Mouse (Mus musculus) limb, embryonic 14.5 days (tissue): ENCODE results near the gene Aldh1l2. TPM values are rescaled to one million over a fixed set of nuclear protein-coding genes. Genes with fewer than 3 reads are reported as not detected.
A peak's percentile ranks its signal among the peaks of the same experiment; 100 is the strongest.
"Not testable (repeated sequence)": the region's sequence is repeated elsewhere in the genome, so short reads cannot be mapped to it uniquely, and the experiment has no call there.

Experiments used
- ATAC-seq: fragments of 200-750 bp; cut with Nextera tagmentation; 2 replicates; pipeline ENCODE4 v1.8.0; 2017; ENCODE audit warnings: low read depth, moderate number of reproducible peaks, moderate TSS enrichment; ENCODE audit not compliant: low FRiP score
- DNase-seq: peaks from one replicate; pipeline ENCODE4 v3.0.0-alpha.2; 2015; ENCODE audit warnings: low spot score
- H3K27ac ChIP-seq: fragments of 300-500 bp; sonication (generic); replicated peaks from 2 replicates; pipeline ENCODE4 v1.5.1; 2014; ENCODE audit warnings: low read depth, mild to moderate bottlenecking, low read length, moderate library complexity, mixed read lengths
- H3K27me3 ChIP-seq: fragments of 300-500 bp; sonication (generic); 2 replicates; pipeline ENCODE4 v1.6.1; 2014; ENCODE audit warnings: low read length, mixed read lengths; ENCODE audit not compliant: control insufficient read depth, insufficient read depth
- H3K36me3 ChIP-seq: fragments of 300-500 bp; sonication (generic); 2 replicates; pipeline ENCODE4 v1.6.1; 2014; ENCODE audit warnings: mild to moderate bottlenecking, low read length, moderate library complexity, mixed read lengths; ENCODE audit not compliant: control insufficient read depth, insufficient read depth
- H3K4me1 ChIP-seq: fragments of 300-500 bp; sonication (generic); 2 replicates; pipeline ENCODE4 v1.6.1; 2014; ENCODE audit warnings: antibody characterized with exemption, low read length, mixed read lengths; ENCODE audit not compliant: control insufficient read depth, insufficient read depth
- H3K4me2 ChIP-seq: fragments of 300-500 bp; sonication (generic); replicated peaks from 2 replicates; pipeline ENCODE4 v1.6.1; 2014; ENCODE audit warnings: low read depth, mild to moderate bottlenecking, low read length, moderate library complexity; ENCODE audit not compliant: severe bottlenecking
- H3K4me3 ChIP-seq: fragments of 300-500 bp; sonication (generic); replicated peaks from 2 replicates; pipeline ENCODE4 v1.5.1; 2014; ENCODE audit warnings: low read length
- H3K9ac ChIP-seq: fragments of 300-500 bp; sonication (generic); 2 replicates; pipeline ENCODE4 v1.6.1; 2014; ENCODE audit warnings: mild to moderate bottlenecking, low read depth, low read length, moderate library complexity; ENCODE audit not compliant: severe bottlenecking
- H3K9me3 ChIP-seq: fragments of 300-500 bp; sonication (generic); 2 replicates; pipeline ENCODE4 v1.6.1; 2016; ENCODE audit warnings: low read length; ENCODE audit not compliant: control insufficient read depth
- POLR2A ChIP-seq: fragments of 200-500 bp; IDR thresholded peaks from 2 replicates; pipeline ENCODE4 v1.8.0; 2012; ENCODE audit warnings: inconsistent platforms, mild to moderate bottlenecking, moderate library complexity, borderline replicate concordance; ENCODE audit not compliant: insufficient read depth, insufficient read length; ENCODE audit errors: extremely low read depth
- WGBS: fragments of 180-500 bp; shearing (Covaris S2); extraction: QIAGEN DNeasy Blood & Tissue Kit; methylation state at CpG from one replicate; pipeline ENCODE4 v1.1.7; 2014; 5-methylcytosine and 5-hydroxymethylcytosine counted together
- polyA plus RNA-seq, 2 experiments: library from polyadenylated mRNA; depleted of rRNA in 1 of 2; stranded (reverse) in 1 of 2; unstranded in 1 of 2; fragments of >200 nt; fragmentation: Nextera tagmentation in 1 of 2; extraction: Ambion mirVana in 1 of 2; gene quantifications; 2 replicates each; pipeline versions ENCODE4 v1.2.1 to v1.2.3; 2012 to 2014

The Aldh1l2 gene
- polyA plus RNA-seq, 2 experiments = 5.5 to 6.2 TPM

DNA sequence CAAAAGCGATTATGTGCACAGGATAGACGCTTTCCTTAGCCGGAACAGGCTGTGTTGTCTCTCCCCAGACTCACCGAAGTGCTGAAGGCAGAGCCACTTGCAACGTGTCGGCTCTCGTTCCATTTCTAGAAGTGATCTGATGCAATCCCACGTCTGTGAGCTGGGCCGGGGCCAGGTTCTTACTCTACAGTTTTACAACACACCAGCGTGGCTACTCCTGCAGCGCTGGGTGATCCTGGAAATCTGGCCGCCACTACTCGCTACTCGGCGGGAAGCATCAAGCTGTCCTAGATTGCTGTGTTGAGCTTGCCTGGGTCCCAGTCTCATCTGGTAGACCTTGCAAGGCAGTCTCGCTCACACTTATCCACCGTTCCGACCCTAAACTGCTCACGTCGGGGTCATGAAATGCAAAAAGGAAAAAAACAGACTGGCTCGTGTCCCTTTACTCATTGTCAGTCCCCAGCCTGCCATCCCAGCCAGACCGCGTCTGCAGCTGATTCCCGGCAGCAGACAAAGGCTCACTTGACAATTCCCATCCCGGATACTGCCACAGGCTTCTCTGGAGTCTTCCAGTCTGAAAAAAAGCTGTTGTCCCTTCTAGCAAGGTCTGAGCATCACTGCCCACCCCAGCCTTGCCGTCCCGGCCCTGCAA lies 556 bp downstream of the Aldh1l2 start:
- ATAC-seq (peak; percentile 58), DNase-seq (peak; percentile 61)
- 3% methylated on average over 27 of the region's 27 CpGs for WGBS
- H3K9me3 ChIP-seq = no peaks in the 10 kb centered on the region
- no peak for TF ChIP-seq POLR2A
- H3K27me3 ChIP-seq = 0 out of 2 replicates have a peak, but pooled peaks cover 4% of the 10 kb centered on the region
- peak overlapping the region; percentile 46 for H3K4me3 ChIP-seq
- peak overlapping the region; percentile 75 for H3K4me2 ChIP-seq
- no peaks in the 10 kb centered on the region for H3K36me3 ChIP-seq
- no peak overlapping the region for H3K27ac ChIP-seq
- H3K4me1 ChIP-seq = no peaks in the 10 kb centered on the region
- H3K9ac ChIP-seq = peak overlapping the region; percentile 52

DNA sequence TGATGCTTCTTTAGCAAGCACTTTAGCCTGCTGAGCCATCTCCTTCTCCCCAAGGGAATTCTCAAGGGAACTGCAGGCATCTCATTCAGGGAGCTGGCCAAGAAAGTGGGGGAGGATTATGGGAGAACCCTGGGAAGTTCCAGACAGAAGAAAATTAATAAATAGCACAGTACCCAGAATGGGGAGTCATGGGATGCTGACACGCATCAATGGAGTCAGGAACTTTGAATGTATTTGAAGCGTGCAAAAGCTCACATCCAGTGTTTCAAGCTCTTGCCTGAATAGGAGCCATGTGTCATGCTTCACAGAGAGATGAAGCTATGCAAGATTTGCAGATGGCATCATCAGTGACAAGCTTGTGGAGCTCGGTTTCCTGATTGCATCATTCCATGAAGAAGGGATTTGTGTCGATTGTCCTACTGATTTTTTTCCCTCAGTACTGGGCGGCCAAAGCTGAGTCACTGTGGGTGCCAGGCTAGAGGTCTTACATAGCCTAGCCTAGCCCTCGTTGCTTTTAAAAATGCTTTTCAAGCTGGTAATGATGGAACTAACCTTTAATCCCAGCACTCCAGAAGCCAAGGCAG lies 3.5 kb downstream of the Aldh1l2 start:
- no peak for ATAC-seq
- Histone ChIP-seq H3K9ac (no peak overlapping the region), H3K27ac (no peak overlapping the region), H3K9me3 (no peaks in the 10 kb centered on the region), H3K36me3 (no peaks in the 10 kb centered on the region), H3K4me1 (no peaks in the 10 kb centered on the region), H3K4me2 (no peak overlapping the region), H3K27me3 (0 out of 2 replicates have a peak, but pooled peaks cover 4% of the 10 kb centered on the region), H3K4me3 (no peak overlapping the region)
- no peak for TF ChIP-seq POLR2A
- 83% methylated on average over 6 of the region's 6 CpGs for WGBS
- no peak for DNase-seq

- not testable (repeated sequence) for H3K27ac ChIP-seq, H3K4me3 ChIP-seq, H3K9me3 ChIP-seq, H3K4me1 ChIP-seq, H3K4me2 ChIP-seq, H3K36me3 ChIP-seq, H3K9ac ChIP-seq, DNase-seq, H3K27me3 ChIP-seq, ATAC-seq
These were observed 9.7 kb downstream of the Aldh1l2 start for GRCm38 (mm10) chr10:83524238-83524637.

DNA sequence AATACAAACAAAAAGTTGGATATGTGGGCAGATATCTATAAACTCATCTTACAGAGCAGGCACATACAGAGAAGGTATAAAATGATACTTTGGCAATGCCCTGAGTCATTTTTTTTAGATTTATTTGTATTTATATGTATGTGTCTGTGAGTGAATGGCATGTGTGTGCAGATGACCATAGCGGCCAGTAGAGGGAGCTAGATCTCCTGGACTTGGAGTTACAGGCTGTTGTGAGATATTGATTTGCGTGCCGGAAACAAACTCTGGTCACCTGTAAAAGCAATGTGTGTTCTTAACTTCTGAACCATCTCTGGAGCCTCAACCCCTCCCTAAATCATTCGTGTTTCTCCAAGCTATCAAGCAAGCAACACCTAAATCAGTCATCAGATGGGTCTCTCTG lies 12.9 kb downstream of the Aldh1l2 start:
- Histone ChIP-seq H3K4me1 (no peaks in the 10 kb centered on the region), H3K9me3 (no peaks in the 10 kb centered on the region), H3K36me3 (no peaks in the 10 kb centered on the region), H3K9ac (no peak overlapping the region), H3K4me3 (no peak overlapping the region), H3K27me3 (no peaks in the 10 kb centered on the region), H3K4me2 (no peak overlapping the region), H3K27ac (no peak overlapping the region)
- ATAC-seq = no peak
- TF ChIP-seq POLR2A = no peak
- DNase-seq = no peak
- 79% methylated on average over 4 of the region's 4 CpGs for WGBS

- H3K4me2 ChIP-seq = no peak overlapping the region
- ATAC-seq = no peak
- WGBS = 84% methylated on average over 8 of the region's 8 CpGs
These were observed 20.2 kb downstream of the Aldh1l2 start for GRCm38 (mm10) chr10:83513736-83514135.

More at GRCm38 (mm10) chr10:83513736-83514135, 20.2 kb downstream of the Aldh1l2 start:
- no peak overlapping the region for H3K4me3 ChIP-seq
- no peak for TF ChIP-seq POLR2A
- no peaks in the 10 kb centered on the region for H3K4me1 ChIP-seq
- no peaks in the 10 kb centered on the region for H3K27me3 ChIP-seq
- H3K9ac ChIP-seq = no peak overlapping the region
- no peaks in the 10 kb centered on the region for H3K36me3 ChIP-seq
- H3K27ac ChIP-seq = no peak overlapping the region
- no peak for DNase-seq
- no peaks in the 10 kb centered on the region for H3K9me3 ChIP-seq
